Mouse (Mus musculus) adrenal gland, adult (tissue): ENCODE data around the gene Tmem86a.
"Not testable (repeated sequence)": the region's sequence is repeated elsewhere in the genome, so short reads cannot be mapped to it uniquely, and the experiment has no call there.

ENCODE experiments used
- DNase-seq, 2 experiments: peaks; one replicate each; pipeline ENCODE4 v3.0.0; 2022 to 2023; ENCODE audit warnings: low spot score in 1 of 2; ENCODE audit not compliant: inconsistent age in 2 of 2

Gene Tmem86a

GRCm38 (mm10) chr7:47026899-47027298 lies 23.5 kb upstream of the Tmem86a start:
- DNase-seq, result not testable (repeated sequence)

- peak in 1 of 2 experiments; percentile 46 for DNase-seq
Observed at GRCm38 (mm10) chr7:47027520-47027919, 22.9 kb upstream of the Tmem86a start.

GRCm38 (mm10) chr7:47030517-47031193 lies 19.7 kb upstream of the Tmem86a start:
- DNase-seq, result no peak

GRCm38 (mm10) chr7:47031371-47031770 lies 19.0 kb upstream of the Tmem86a start:
- DNase-seq, result no peak

GRCm38 (mm10) chr7:47034785-47035384 lies 15.5 kb upstream of the Tmem86a start:
- DNase-seq, result no peak

- DNase-seq, result no peak
Observed at GRCm38 (mm10) chr7:47035426-47035825, 15.0 kb upstream of the Tmem86a start.

GRCm38 (mm10) chr7:47041706-47042105 lies 8.7 kb upstream of the Tmem86a start:
- no peak for DNase-seq

- no peak for DNase-seq
Observed at GRCm38 (mm10) chr7:47042121-47042520, 8.3 kb upstream of the Tmem86a start.

GRCm38 (mm10) chr7:47042823-47043490 lies 7.4 kb upstream of the Tmem86a start:
- DNase-seq, result no peak

- DNase-seq, result peak; percentile 77 to 90
Observed at GRCm38 (mm10) chr7:47050766-47051165, 365 bp downstream of the Tmem86a start.

GRCm38 (mm10) chr7:47051404-47052151 lies 1.2 kb downstream of the Tmem86a start:
- DNase-seq, result peak; percentile 75 to 83

GRCm38 (mm10) chr7:47052276-47052675 lies 1.9 kb downstream of the Tmem86a start:
- DNase-seq, result peak; percentile 79 to 89

- peak; percentile 63 to 79 for DNase-seq
Observed at GRCm38 (mm10) chr7:47053287-47053686, 2.9 kb downstream of the Tmem86a start.

- peak; percentile 83 to 84 for DNase-seq
Observed at GRCm38 (mm10) chr7:47054666-47055065, 4.3 kb downstream of the Tmem86a start.

- peak; percentile 33 to 58 for DNase-seq
Observed at GRCm38 (mm10) chr7:47055744-47056143, 5.3 kb downstream of the Tmem86a start.

- DNase-seq, result no peak
Observed at GRCm38 (mm10) chr7:47056273-47056672, 5.9 kb downstream of the Tmem86a start.

- DNase-seq, result peak; percentile 63 to 76
Observed at GRCm38 (mm10) chr7:47059339-47059738, 8.9 kb downstream of the Tmem86a start.

- no peak for DNase-seq
Observed at GRCm38 (mm10) chr7:47061560-47061959, 11.2 kb downstream of the Tmem86a start.

- no peak for DNase-seq
Observed at GRCm38 (mm10) chr7:47066942-47067341, 16.5 kb downstream of the Tmem86a start.

GRCm38 (mm10) chr7:47067879-47068278 lies 17.5 kb downstream of the Tmem86a start:
- DNase-seq, result no peak

- DNase-seq, result peak in 1 of 2 experiments; percentile 72
Observed at GRCm38 (mm10) chr7:47072551-47072950, 22.1 kb downstream of the Tmem86a start.
